Mouse (Mus musculus) spleen, postnatal 36 days (tissue): Measurements from ENCODE around the gene Pdzrn3.
A peak's percentile ranks its signal among the peaks of the same experiment; 100 is the strongest.

ENCODE experiments used
- DNase-seq, 2 experiments: peaks; one replicate each; pipeline ENCODE4 v3.0.0; 2022; ENCODE audit warnings: low spot score in 2 of 2, mixed read lengths in 1 of 2

The Pdzrn3 gene

DNA sequence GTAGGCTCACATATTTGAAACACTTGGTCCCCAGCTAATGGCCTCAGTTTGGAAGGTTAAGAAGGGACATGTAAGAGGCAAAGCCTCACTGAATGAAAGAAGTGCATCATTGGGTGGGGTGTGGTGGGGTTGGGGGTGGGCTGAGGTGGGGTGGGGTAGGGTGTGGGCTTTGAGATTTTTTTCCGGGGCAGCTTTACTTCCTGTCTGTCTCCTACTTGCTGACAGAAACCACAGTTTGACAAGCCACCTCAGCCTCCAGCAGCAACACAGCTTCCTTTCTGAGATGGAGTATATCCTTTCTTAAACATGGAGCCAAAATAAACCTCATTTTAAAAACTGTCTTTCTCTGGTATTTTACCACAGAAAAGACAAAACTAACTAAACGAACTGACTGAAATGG is 87.5 kb downstream of the Pdzrn3 start:
- DNase-seq, result no peak

DNA sequence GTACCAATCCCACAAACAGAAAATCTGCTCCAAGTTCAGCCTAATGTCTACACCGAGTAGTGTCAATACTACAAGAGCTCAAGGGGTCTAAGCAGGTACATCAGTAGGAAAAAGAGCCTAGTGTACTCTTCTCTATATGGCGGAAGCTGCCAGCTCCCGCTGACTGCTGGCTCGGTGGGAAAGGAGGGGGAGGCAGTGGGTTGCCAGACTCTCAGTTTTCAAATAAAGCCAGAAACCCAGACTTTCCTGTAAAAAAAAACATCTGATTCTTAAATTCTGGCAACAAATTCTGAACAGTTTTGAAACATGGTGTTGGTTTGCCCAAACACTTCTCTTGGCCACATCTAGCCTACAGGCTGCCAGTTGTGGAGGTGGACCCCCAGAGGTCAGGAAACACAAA is 88.3 kb downstream of the Pdzrn3 start:
- no peak for DNase-seq

- DNase-seq, result no peak
Observed at GRCm38 (mm10) chr6:101287566-101288173, 90.0 kb downstream of the Pdzrn3 start.

- DNase-seq, result no peak
Observed at GRCm38 (mm10) chr6:101287077-101287476, 90.6 kb downstream of the Pdzrn3 start.

- no peak for DNase-seq
Observed at GRCm38 (mm10) chr6:101284368-101284955, 93.2 kb downstream of the Pdzrn3 start.

- DNase-seq, result no peak
Observed at GRCm38 (mm10) chr6:101283891-101284290, 93.8 kb downstream of the Pdzrn3 start.

DNA sequence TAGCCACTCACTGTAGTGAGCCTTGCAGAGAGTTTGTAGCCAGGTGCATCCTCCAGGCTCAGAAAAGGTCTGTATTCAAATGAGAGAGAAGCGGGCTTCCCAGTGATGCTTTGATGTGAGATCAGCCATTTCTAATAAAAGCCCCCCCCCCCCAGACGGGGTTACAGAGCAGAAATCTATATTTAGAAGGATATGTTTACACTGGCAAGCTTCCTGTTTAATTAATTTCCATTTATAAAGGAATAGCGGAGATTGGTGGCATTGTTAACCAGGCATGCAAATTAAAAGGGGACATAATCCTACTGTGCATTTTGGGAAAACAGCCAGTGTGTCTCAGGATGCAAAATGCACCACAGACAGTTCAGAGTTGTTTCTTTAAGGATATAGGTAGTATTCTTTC is 96.1 kb downstream of the Pdzrn3 start:
- no peak for DNase-seq

DNA sequence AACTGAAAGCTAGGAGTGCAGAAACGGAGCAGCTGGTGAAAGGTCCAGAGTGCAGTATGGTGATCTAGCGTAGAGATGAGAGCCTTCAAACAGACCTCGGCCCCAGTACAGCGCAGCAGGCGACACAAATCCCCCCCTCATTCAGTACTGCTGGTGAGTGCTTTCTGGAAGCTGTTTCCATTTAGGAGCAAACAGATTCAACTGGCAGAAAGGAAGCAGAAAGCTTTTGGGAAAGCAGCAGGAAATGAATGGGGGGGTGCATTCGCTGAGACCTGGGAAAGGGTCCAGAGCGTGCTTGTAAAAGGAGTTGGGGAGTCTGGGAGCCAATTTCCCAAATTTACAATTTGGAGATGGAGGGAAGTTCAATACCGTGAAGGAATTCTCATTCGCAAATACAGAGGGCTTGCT is 96.9 kb downstream of the Pdzrn3 start:
- no peak for DNase-seq

DNA sequence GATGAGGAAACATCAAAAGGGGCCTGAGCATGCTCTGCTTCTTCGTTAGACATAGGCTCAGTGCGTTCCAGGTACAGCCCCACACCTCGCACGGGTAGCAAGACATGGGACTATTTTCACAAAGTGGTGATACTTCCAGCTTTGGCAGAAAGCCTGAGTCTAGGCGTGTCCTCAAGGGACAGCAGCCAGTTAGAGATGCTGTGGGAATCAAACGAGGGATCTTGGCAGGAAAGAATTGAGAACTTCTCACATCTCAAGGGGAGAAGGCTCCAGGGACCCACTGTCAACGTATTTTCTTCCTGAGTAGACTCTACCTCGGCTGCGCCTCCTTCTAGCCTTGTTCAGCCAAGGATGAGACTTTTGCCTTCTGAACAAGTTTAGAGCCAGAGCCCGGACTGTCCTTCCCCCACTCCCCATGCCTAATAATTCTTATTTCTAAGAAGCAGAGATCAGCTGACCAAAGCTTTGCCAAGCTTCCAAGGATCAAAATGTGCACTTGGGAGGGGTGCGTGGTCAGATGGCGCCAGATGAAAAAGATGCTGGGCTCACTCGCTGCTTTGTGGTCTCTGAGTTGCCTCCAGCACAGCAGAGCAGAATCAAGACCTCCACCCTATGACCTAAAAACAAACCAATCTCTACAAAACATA is 99.3 kb downstream of the Pdzrn3 start:
- no peak for DNase-seq

DNA sequence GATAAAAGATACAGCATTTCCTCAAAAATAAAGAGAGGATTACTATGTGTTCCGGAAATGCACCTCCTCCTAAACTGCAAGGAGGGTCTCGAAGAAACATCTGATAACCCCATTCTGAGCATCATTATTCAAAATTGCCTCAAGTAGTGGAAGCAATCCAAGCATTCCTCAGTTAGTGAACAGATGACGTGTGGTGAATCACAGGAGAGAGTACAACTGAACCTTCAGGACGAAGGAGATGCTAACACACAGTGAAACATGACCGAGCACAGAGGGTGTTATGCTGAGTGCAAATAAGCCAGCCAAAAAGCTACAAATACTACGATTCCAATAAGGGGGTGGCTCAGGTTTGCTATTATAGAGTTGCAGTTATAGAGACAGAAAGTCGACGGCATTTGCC is 101.4 kb downstream of the Pdzrn3 start:
- no peak for DNase-seq

- DNase-seq, result no peak
Observed at GRCm38 (mm10) chr6:101275806-101276205, 101.9 kb downstream of the Pdzrn3 start.

- no peak for DNase-seq
Observed at GRCm38 (mm10) chr6:101274846-101275245, 102.9 kb downstream of the Pdzrn3 start.

DNA sequence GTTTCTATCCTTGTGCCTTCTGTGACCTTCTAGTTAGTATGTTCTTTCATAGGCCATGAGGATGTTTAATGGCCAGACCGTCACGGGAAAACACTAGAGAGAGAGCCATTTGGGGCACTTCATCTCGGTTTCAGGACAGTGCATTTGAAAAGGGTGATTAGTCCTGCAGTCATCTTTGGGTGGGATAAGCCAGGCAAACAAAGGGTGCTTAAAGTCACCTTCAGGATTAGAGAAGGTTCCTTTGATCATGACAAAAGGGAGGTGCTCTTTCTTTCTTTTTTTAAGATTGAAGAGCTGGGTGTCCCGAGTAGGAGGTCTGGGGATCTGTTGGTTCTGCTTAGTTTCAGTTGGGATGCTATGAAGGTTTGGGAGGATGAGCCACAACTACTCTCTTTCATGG is 105.4 kb downstream of the Pdzrn3 start:
- no peak for DNase-seq

GRCm38 (mm10) chr6:101271378-101272135 is 106.1 kb downstream of the Pdzrn3 start:
- peak; percentile 36 to 69 for DNase-seq

DNA sequence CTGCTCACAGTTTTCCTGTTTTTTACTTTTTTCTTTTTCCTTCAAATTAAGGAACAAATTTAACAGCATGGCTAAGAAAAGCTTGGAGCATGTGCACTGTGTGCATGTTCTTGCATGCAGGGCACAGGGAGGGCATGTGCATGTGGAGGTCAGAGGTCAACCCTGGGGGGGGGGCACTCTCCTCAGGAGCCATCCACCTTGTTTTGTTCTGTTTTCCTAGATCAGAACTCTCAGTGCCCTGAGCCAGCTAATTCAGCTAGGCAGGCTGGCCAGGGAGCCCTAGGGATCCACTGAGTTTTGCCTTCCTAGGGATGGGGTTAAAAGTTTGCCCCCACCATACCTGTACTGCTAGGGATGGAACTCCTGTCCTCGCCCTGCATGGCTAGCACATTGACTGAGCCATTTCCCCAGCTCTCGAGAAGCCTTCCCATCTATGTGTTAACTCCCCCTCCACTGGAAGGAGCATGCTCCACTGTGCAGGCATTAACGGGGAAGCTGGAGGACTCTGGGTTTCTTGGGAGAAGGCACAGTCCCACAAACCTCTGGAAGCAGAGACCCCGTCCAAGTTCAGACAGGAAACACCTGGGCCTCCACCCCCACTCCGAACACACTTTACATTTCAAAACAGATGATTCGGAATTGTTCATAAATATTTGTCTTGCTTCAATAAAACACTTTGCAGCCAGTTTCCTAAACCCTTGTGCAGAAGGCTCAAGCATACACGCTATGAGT is 107.4 kb downstream of the Pdzrn3 start:
- no peak for DNase-seq

DNA sequence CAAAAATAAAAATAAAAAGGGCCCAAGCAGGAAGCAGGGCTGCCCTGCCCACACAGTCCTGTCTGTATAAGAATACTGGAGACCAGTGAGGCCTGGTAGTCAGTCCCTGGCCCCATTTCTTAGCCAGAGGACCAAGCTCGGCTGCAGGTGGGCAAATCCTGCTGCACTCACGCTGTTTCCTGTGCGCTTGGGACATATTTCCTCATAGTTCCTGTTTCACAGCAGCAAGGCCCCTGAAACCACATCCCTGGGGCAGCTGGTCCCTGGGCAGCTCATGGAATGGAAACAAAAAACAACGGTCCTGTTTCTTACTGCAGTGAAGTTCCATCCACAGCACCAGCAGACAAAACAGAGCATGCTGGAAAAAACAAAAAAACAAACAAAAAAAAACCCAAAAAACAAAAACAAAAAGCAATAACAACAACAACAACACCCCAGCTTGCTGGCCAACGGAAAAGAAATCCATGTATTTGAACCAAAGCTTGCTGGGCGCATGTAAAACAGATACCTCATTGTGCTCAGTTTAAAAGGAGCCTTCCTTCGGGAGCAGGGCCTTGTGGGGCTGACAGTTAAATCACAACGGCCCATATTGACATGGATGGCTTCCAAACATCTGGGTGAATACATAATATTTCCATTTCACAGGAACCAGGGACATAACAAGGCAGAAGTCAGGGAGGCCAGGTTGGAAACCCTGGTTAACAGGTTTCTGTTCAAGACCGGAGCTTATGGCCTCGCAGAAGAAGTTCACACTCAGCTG is 108.2 kb downstream of the Pdzrn3 start:
- no peak for DNase-seq

GRCm38 (mm10) chr6:101268266-101268665 is 109.4 kb downstream of the Pdzrn3 start:
- DNase-seq, result no peak

- DNase-seq, result peak; percentile 8 to 45
Observed at GRCm38 (mm10) chr6:101266787-101267186, 110.9 kb downstream of the Pdzrn3 start.

DNA sequence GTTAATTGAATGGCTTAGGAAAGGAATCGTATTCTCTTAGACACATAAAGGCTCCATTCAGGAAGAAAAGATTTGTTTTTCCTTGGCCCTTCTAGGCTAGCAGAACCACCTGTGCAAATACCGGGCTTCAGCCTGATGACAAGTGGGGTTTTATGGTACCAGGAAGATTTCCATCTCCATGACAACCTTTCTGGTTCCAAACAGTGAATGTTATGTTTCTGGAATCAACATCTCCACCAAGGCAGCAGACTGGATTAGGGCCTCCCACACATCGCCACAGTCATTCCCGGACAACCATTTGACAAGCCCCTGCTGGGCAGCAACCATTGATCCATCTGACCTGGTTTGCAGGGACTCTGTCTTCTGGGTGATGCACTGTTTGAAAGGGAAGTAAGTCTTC is 114.2 kb downstream of the Pdzrn3 start:
- DNase-seq, result no peak

DNA sequence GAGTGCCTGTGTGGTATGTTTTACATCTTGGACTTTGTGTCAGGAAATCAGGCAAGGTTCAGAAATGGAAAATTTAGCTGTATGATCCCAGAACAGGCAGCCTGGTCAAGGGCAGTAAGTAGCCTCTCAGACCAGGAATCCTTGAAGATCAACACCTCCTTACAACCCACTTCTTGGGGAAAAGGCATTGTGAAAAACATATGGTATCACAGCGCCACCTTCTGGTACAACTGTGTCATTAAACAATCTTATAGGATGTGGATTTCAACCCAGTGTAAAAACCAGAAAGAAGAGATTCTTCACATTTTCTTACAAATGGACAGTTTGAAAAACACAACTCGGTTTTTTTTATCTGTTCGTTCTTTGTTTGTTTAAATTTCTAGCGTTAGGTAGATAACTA is 116.2 kb downstream of the Pdzrn3 start:
- DNase-seq, result no peak

DNA sequence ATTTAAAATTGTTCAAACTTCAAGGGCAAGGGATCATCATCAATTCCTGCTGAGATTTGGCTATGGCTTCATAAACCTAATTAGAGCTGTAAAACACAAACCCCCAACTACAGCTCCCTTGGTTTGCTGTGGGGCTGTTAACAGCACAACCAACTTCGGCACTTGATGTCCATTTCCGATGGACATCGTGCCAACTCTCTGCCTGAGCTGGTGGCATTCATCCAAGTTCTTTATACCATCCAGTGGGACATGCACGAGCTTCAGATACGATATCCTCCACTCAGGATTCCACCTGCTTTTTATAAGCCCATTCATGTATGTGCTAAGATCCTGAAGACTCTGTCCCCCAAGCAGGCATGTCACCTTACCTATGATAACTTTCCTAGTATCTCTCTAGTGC is 118.3 kb downstream of the Pdzrn3 start:
- no peak for DNase-seq
